Mouse (Mus musculus): Measurements from ENCODE around the gene Inpp5a. TPM values are rescaled to one million over a fixed set of nuclear protein-coding genes. Genes with fewer than 3 reads are reported as not detected.

The Inpp5a gene
- polyA plus RNA-seq, 1 experiment = 41.4 TPM

- Histone ChIP-seq H3K27ac (ENCODE audit: control insufficient read depth, insufficient read depth, low read depth, low read length) (no peak overlapping the region), H3K4me3 (ENCODE audit: control insufficient read depth, low read depth, low read length) (no peak overlapping the region), H3K4me1 (ENCODE audit: control insufficient read depth, insufficient read depth, low read length) (peaks cover 5% of the 10 kb centered on the region; the same call in 1 of the 2 replicates), H3K27me3 (ENCODE audit: control insufficient read depth, insufficient read depth, low read length) (no peaks in the 10 kb centered on the region), H3K36me3 (ENCODE audit: control insufficient read depth, insufficient read depth, low read length) (no peaks in the 10 kb centered on the region)
- no peak for TF ChIP-seq POLR2A (IDR thresholded peaks at IDR 0.05; ENCODE audit: control insufficient read depth, low read depth, low read length)
Observed at GRCm38 (mm10) chr7:139401791-139402190, 12.9 kb downstream of the Inpp5a start.

DNA sequence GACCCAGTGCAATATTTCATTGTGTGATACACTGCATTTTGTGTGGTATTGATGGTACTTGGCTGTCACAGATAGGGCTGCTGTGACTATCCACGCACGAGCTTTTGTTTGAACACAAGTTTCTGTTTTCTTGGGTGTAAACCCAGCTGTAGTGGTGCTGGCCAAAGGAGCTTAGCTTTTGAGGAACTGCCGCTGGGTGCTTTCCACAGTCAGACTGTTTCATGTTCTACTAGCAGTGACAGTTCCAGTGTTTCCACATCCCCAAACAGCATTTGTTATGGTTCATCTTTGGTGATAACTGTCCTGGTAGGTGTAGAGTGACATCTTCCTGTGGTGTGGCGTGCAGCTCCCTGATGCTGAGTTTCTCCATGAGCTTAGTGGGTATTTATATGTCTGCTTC, 13.8 kb downstream of the Inpp5a start:
- H3K4me3 ChIP-seq (ENCODE audit: control insufficient read depth, low read depth, low read length) = no peak overlapping the region
- no peak overlapping the region for H3K27ac ChIP-seq (ENCODE audit: control insufficient read depth, insufficient read depth, low read depth, low read length)
- H3K27me3 ChIP-seq (ENCODE audit: control insufficient read depth, insufficient read depth, low read length) = no peaks in the 10 kb centered on the region
- TF ChIP-seq CTCF (IDR thresholded peaks at IDR 0.05; ENCODE audit: control insufficient read depth, insufficient read depth, insufficient replicate concordance, low read depth, low read length) = no peak
- no peak for TF ChIP-seq POLR2A (IDR thresholded peaks at IDR 0.05; ENCODE audit: control insufficient read depth, low read depth, low read length)
- peaks cover 5% of the 10 kb centered on the region; the same call in 1 of the 2 replicates for H3K4me1 ChIP-seq (ENCODE audit: control insufficient read depth, insufficient read depth, low read length)
- H3K36me3 ChIP-seq (ENCODE audit: control insufficient read depth, insufficient read depth, low read length) = no peaks in the 10 kb centered on the region

- no peak overlapping the region for H3K27ac ChIP-seq (ENCODE audit: control insufficient read depth, insufficient read depth, low read depth, low read length)
- TF ChIP-seq CTCF (IDR thresholded peaks at IDR 0.05; ENCODE audit: control insufficient read depth, insufficient read depth, insufficient replicate concordance, low read depth, low read length) = no peak
- TF ChIP-seq POLR2A (IDR thresholded peaks at IDR 0.05; ENCODE audit: control insufficient read depth, low read depth, low read length) = no peak
- H3K4me3 ChIP-seq (ENCODE audit: control insufficient read depth, low read depth, low read length) = no peak overlapping the region
- no peaks in the 10 kb centered on the region for H3K27me3 ChIP-seq (ENCODE audit: control insufficient read depth, insufficient read depth, low read length)
- peaks cover 2% of the 10 kb centered on the region; the same call in 1 of the 2 replicates for H3K4me1 ChIP-seq (ENCODE audit: control insufficient read depth, insufficient read depth, low read length)
- no peaks in the 10 kb centered on the region for H3K36me3 ChIP-seq (ENCODE audit: control insufficient read depth, insufficient read depth, low read length)
Observed at GRCm38 (mm10) chr7:139406581-139406980, 17.7 kb downstream of the Inpp5a start.

GRCm38 (mm10) chr7:139407966-139408365, 19.1 kb downstream of the Inpp5a start:
- no peak overlapping the region for H3K27ac ChIP-seq (ENCODE audit: control insufficient read depth, insufficient read depth, low read depth, low read length)
- no peaks in the 10 kb centered on the region for H3K27me3 ChIP-seq (ENCODE audit: control insufficient read depth, insufficient read depth, low read length)
- H3K4me3 ChIP-seq (ENCODE audit: control insufficient read depth, low read depth, low read length) = no peak overlapping the region
- H3K36me3 ChIP-seq (ENCODE audit: control insufficient read depth, insufficient read depth, low read length) = no peaks in the 10 kb centered on the region
- peaks cover 2% of the 10 kb centered on the region; the same call in 1 of the 2 replicates for H3K4me1 ChIP-seq (ENCODE audit: control insufficient read depth, insufficient read depth, low read length)
- no peak for TF ChIP-seq POLR2A (IDR thresholded peaks at IDR 0.05; ENCODE audit: control insufficient read depth, low read depth, low read length)
- no peak for TF ChIP-seq CTCF (IDR thresholded peaks at IDR 0.05; ENCODE audit: control insufficient read depth, insufficient read depth, insufficient replicate concordance, low read depth, low read length)

DNA sequence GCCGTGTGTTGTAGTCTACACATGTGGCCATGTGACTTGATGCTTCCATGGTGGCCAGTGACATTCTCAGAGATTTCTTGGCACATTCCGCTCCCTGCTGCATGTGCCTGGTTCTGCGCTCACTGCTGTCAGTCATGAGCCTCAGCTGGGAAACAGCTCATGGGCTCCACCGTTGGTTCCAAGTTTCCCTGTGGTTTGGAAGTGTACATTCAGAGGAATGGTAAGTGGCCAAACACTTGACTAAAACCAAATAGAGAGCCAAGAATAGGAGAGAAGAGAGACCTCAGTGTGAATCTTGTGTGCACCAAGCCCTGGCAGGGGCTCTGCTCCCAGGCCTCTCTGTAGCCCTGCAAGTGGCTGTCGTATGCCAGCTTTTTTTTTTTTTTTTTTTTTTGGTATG, 21.0 kb downstream of the Inpp5a start:
- Histone ChIP-seq H3K27me3 (ENCODE audit: control insufficient read depth, insufficient read depth, low read length) (no peaks in the 10 kb centered on the region), H3K36me3 (ENCODE audit: control insufficient read depth, insufficient read depth, low read length) (no peaks in the 10 kb centered on the region), H3K27ac (ENCODE audit: control insufficient read depth, insufficient read depth, low read depth, low read length) (no peak overlapping the region), H3K4me3 (ENCODE audit: control insufficient read depth, low read depth, low read length) (no peak overlapping the region), H3K4me1 (ENCODE audit: control insufficient read depth, insufficient read depth, low read length) (peaks cover 2% of the 10 kb centered on the region; the same call in 1 of the 2 replicates)
- no peak for TF ChIP-seq CTCF (IDR thresholded peaks at IDR 0.05; ENCODE audit: control insufficient read depth, insufficient read depth, insufficient replicate concordance, low read depth, low read length)

- H3K4me1 ChIP-seq (ENCODE audit: control insufficient read depth, insufficient read depth, low read length) = no peaks in the 10 kb centered on the region; the same call in 1 of the 2 replicates
- peak overlapping the region; percentile 4 for H3K4me3 ChIP-seq (ENCODE audit: control insufficient read depth, low read depth, low read length)
- no peak for TF ChIP-seq CTCF (IDR thresholded peaks at IDR 0.05; ENCODE audit: control insufficient read depth, insufficient read depth, insufficient replicate concordance, low read depth, low read length)
- no peak for TF ChIP-seq POLR2A (IDR thresholded peaks at IDR 0.05; ENCODE audit: control insufficient read depth, low read depth, low read length)
- H3K36me3 ChIP-seq (ENCODE audit: control insufficient read depth, insufficient read depth, low read length) = no peaks in the 10 kb centered on the region
- no peak overlapping the region for H3K27ac ChIP-seq (ENCODE audit: control insufficient read depth, insufficient read depth, low read depth, low read length)
- H3K27me3 ChIP-seq (ENCODE audit: control insufficient read depth, insufficient read depth, low read length) = no peaks in the 10 kb centered on the region
Observed at GRCm38 (mm10) chr7:139412223-139412950, 23.5 kb downstream of the Inpp5a start.

- TF ChIP-seq CTCF (IDR thresholded peaks at IDR 0.05; ENCODE audit: control insufficient read depth, insufficient read depth, insufficient replicate concordance, low read depth, low read length) (no peak), POLR2A (IDR thresholded peaks at IDR 0.05; ENCODE audit: control insufficient read depth, low read depth, low read length) (no peak)
- Histone ChIP-seq H3K27me3 (ENCODE audit: control insufficient read depth, insufficient read depth, low read length) (no peaks in the 10 kb centered on the region), H3K4me3 (ENCODE audit: control insufficient read depth, low read depth, low read length) (peak overlapping the region; percentile 70), H3K4me1 (ENCODE audit: control insufficient read depth, insufficient read depth, low read length) (no peaks in the 10 kb centered on the region; the same call in 1 of the 2 replicates), H3K36me3 (ENCODE audit: control insufficient read depth, insufficient read depth, low read length) (no peaks in the 10 kb centered on the region), H3K27ac (ENCODE audit: control insufficient read depth, insufficient read depth, low read depth, low read length) (no peak overlapping the region)
Observed at GRCm38 (mm10) chr7:139413400-139413799, 24.5 kb downstream of the Inpp5a start.
